Mouse (Mus musculus) cerebellum, postnatal 25 days (tissue): ENCODE measurements at regions not wholly inside any gene's neighbourhood (a gene's known extent, or its start where the extent isn't known, plus 50 kb on each side); places are given as distances from the start of the nearest gene placed in this dataset.

Source experiments
- DNase-seq, 2 experiments: peaks; one replicate each; pipeline ENCODE4 v3.0.0; 2021; ENCODE audit warnings: mixed read lengths in 2 of 2

DNA sequence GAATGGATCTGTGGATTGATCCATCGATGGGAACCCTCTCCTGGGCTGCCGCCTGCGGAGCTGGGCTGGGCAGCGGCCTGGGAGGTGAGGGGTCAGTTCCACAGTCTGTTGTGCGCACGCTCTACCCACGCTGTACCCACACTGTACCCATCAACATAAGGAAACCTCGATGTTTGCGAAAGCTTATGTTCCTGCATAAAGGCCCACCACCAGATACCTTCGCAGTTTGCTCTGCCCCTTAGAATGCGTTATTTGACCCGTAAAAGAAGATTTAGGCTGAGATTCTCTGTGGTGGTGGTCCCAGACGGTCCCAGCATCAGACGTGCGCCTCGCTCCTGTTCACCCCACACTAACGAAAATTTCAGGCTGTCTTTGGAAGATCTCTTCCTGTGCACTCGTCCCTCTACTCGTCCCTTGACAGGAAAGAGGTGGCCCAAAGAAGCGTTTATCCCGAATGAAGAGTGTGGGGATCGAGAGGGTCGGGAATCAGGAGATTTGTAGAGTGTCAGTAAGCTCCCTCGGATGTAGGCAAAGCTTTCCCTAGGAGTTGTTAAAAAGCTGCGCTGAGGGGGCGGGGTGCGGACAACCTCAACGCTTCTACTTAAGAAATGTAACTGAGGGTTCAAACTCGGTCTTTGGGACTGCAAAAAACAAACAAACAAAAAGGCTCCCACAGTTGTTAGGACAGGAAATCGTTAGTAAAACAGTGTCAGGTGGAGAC is 123.9 kb downstream of the Tmem161b start:
- DNase-seq = peak; percentile 65 to 70

DNA sequence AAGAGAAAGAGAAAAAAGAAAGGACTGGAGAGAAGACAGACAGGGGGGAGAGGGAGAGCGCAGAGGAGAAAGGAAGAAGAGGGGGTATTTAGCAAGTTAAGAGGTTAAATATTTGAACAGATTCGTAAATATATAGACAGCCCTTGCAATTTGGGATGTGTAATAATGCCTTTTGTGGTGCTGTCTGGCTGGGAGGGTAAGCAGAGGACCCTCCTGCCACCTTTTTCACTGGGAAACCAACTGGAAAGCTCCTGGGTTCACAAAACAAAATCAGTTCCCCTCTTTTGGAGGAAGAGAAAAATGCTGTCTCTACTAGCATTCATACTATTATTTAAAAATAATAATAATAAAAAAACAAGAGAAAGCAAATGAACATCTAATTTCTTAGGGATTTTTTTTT is 124.5 kb downstream of the Tmem161b start:
- peak; percentile 17 to 36 for DNase-seq

DNA sequence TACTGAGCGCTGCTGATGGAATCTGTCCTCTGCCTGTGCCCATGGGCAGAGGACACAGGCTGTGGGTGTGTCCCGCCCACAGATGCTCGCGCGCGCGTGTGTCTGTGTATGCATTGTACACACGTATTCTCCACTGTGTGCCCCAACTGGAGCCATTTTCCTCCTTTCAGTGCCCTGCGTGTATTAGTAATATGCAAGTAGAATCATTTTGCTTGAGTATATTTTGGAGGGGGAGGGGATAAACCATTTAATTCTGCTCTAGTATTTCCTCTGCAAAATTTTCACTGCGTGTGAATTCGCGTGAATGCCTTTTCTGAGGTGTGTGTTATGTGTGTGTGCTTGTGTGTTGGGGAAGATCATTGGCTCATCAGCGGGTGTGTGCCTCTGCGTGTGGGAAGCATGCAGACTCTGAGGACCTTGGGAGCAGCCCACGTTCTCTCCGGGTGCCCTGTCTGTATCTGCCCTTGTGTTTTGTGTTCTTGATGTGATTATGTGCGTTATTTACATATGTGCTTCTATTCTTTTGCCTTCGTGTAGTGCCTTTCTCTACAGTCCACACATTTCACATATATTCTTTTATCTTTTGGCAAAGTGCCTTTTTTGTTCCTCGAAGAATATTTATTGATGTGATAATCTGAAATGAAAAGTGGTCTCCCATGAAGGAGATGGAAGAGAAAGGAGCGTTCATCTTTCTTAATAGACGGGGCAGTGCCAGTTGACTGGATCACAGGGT is 125.3 kb downstream of the Tmem161b start:
- peak; percentile 75 to 81 for DNase-seq

DNA sequence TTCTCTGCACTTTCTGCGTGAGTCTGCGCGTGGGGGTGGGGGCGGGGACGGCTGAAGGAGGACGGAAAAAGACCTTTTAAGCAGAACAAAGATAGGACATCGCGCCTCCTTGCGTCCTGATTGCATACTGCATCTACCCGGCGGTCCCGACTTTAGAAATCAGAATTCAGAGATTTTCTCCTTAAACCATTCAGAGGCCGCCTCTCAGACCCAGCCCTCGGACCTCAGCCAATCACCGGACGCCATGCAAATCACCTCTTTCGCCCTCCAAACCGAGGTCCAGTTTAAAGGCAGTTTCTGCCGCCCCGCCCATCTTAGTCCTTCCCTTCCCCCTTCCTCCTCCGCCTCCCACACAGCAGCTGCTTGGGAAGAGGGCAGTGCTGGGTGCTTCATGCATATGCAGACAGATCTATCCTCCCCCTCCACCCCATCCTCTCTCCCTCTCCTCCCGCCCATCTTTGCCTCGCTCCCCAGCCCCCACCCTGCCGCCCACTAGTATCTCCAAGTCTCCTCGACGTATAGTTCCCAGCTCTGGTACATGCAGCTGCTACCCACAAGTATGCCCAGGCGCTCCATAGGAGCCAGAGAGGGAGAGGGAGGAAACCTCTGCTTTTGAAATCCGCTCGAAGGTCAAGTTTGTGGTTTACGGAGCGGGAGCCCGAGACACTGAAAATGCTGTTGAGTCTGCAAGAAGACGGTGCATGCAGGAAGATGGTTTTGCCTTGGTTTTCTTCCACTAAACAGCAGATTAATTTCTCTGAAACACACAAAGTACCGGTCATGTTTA is 126.0 kb downstream of the Tmem161b start:
- DNase-seq = peak; percentile 99 to 100

DNA sequence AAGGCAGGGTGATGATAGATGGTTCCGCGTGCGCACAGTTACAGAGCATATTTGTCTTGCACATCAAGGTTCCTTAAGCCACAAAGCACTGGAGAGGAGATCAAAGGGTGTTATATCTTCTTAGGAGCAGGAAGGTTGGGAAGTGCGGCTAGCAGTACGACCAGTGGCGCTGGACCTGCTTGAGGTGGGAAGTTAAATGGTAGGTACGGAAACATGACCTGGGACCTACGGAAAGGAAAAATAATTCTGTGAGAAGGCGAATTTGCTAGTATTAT is 126.5 kb downstream of the Tmem161b start:
- DNase-seq = peak in 1 of 2 experiments; percentile 60

DNA sequence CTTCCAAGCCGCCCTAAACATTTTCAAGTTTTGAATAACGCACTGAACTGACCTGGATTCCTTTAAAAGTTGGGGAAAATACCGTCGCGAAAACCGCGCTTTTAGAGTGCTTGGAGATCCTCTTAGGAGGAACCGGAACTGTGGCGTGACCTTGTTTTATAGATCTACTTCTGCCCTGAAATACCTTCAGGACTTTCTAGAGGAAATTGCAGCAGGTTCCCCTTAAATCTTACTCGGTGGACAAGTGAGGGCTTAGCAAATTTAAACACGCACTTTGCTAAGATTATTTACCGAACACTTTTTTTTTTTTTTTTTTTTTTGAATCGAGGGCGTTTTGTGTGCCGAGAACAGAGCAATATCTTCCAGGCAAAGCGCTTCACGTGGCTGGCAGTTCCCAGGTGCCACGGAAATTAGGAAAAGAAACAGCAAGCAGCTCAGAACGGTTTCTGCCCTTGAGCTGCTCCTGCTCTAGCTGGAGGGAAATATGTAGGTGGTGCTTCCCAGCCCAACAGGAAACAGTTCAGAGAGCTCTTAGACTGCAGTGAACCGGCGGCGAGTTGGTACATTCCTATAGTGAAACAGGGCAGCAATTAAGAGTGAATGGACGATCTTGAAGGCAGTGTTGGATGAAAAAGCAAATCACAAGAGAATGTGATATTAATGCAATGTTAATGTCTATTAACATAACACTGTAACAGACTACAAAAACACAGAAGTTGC is 127.1 kb downstream of the Tmem161b start:
- peak; percentile 80 to 85 for DNase-seq

DNA sequence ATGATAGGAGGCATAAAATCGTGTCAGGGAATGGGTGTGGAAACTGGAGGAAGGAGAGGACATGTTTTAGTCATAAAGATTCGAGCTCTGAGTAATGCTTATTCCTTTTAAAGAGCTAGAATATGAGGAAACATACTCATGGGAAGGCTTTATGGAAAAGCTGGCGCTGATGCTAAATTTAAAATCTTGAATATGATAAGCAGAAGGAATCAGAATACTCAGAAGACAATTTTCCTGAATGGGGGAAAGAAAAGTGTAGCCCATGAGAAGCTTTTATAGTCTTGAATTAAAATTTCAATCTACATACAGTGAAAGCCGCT is 127.6 kb downstream of the Tmem161b start:
- DNase-seq = no peak

DNA sequence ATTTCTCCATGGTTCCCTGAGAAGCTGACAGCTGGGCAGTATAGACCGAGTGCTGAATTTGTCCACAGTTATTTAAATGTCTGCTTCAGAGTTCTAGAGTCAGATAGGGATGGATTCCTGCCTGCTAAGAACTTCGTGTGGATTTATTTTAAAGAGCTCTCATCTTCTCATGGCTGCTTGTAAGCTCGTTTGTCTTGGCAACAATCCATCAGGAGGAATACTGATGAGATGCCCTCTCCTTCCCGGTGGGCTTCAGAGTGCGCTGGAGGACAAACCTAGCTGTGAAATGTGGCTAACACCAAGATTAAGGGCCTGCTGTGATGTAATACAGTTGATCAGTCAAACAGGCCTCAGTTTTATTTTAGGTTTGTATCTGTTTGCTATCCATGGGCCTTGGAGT is 128.7 kb downstream of the Tmem161b start:
- DNase-seq = no peak

DNA sequence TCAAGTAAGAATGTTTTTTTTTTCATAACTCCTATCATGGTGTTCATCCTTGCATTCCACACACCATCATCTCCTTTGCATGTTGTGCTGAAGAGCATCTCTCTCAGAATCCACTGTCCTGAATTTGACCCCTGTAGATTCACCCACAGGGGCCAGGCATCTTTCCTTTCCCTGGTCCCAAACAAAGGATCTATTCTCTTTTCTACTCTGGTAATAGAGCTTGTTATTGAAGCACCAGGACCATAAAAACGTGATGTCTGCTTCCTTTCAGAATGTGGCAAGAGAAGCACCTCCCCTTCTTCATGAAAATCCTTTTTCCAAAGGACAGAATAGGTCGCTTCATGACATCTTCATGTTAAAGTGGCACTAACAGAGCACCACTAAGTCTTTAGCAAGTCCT is 134.4 kb downstream of the Tmem161b start:
- DNase-seq = no peak

DNA sequence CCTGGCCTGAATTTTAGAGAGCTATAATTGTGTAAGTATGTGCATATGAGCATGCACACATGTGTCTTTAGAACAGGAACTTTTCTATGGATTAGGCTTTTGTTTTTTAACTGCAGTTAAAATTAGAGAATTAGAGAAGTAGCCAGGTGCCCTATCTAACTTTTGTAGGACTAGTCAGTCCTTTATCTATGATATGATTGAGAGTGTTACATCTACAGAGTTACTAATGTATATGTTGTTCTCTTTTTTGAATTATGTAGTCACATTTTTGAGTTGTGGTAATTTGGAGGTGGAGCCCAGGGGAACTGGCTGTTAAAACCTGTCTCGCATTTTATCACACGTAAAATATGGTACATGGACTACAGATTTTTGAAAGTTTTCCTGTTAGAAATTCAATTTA is 138.4 kb downstream of the Tmem161b start:
- no peak for DNase-seq

DNA sequence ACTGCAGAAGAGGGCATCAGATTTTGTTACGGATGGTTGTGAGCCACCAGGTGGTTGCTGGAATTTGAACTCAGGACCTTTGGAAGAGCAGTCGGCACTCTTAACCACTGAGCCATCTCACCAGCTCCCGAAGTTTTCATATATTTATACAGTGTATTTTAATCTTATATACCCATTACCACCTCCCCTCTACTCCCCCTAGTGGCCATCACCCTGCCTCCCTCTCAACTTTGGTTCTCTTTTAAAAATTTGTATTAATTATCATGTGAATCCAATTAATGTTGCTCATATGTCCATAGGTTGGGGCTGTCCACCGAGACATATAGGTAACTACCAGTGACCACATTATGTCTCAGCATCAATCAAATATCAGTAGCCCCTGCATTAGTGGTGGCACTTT is 142.0 kb downstream of the Tmem161b start:
- DNase-seq = no peak

DNA sequence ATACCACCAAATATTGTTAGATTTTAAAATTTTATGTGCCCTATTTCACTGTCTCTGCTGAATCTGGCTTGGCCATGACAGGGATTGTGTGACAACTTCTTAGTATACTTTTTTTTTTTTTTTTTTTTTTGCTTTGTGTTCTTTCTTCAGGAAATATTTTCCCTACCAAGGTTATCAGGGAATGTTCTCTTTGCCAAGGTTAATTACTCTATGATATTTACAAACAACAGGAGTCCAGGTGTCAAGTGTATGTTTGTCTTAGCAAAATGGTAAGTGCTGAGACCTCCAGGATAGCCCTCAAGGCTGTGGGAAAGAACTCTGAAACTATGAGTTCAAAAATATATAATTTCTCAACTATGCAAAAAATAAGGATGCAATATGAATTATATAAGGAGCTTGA is 143.4 kb downstream of the Tmem161b start:
- DNase-seq = no peak

DNA sequence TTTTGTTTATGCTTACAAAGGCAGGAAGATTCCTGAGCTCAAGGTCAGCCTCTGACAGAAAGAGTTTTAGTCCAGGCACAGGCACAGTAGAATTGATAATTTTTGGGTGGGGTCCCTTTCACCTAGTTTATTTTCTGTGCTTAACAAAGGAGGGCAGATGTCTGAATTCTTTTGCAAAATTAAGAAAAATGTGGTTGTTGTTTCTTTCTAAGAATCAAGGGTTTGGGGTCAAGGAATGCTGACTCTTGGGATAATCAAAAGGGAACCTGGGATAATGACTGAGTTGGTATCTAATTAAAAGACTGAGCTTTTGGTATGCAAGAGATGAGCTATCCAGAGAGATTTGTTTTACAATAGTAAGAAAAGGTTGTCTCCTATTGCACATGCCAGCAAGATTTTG is 143.9 kb downstream of the Tmem161b start:
- no peak for DNase-seq

DNA sequence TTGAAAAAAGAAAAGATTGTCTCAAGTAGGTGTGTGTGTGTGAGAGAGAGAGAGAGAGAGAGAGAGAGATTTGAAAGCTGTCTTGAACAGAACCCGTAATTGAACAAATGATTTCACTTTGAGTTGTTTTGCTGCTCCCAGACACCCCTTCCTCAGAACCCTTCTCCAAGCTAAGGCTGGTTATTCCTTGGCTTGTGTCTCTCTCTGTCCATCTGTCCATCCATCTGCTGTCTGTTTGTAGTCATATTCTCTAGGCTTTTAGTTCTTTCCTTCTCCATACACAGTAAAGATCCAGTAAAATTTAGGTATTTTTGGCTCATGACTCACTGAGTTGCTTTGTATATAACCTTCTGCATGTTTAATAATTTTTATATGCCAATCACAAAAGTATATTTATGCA is 144.7 kb downstream of the Tmem161b start:
- no peak for DNase-seq

DNA sequence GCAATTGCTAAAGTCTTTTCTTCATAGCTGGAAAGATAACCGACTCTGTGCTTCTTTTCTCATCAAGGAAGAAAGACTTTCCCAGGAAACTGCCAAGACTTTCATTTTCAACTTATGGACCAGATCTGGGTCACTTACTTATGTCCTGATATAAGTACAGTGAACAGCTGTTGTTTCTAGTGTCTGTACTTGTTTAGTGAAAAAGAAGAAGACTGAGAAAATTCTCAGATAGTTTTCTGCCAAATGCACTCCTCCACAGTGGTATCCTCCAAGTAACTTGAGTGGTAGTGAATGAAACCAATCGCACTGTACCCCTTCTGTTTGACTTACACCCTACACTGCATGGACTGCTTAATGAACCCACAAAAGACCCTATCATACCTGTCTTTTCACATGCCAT is 146.1 kb downstream of the Tmem161b start:
- no peak for DNase-seq

DNA sequence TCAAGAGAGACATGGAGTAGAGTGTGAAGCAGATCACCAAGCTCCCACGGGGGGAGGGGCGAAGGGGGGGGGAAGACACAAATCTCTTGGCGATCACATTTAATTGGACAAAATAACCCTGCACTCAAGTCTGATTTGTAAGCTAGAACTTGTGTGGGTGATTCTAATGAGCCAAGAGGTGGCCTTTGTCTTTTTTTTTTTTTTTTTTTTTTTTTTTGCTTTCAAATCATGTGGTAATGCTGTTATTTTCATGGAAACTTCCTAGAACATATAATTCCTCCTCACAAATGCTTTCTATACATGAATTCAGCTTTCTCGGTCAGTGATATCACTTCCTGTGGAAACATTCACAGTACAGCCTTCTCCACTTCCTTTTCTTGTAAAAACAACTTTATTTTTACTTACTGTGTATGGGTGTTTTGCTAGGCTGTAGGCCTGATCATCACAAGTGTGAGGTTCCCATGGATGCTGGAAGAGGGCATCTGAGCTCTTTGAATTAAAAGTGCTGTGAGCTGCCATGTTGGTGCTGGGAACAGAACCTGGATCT is 152.7 kb downstream of the Tmem161b start:
- no peak for DNase-seq

DNA sequence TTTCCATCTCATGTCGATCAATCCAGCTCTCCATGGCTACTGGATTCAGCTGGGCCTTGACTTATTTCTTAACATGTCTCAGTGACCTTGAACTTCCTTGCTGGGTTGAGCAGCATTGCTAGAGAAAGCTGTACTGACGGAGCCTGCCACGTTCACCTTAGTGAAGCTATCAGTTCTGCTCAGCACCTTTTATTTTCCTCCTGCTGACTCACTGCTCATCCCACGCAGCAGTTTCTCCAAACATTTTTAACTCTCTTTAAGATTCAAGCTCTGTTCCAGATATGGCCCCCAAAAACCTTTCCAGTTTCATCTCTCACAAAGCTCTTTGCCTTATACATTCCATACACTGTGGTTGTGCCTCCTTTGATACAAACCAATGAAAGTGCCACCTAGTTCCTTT is 153.8 kb downstream of the Tmem161b start:
- no peak for DNase-seq

DNA sequence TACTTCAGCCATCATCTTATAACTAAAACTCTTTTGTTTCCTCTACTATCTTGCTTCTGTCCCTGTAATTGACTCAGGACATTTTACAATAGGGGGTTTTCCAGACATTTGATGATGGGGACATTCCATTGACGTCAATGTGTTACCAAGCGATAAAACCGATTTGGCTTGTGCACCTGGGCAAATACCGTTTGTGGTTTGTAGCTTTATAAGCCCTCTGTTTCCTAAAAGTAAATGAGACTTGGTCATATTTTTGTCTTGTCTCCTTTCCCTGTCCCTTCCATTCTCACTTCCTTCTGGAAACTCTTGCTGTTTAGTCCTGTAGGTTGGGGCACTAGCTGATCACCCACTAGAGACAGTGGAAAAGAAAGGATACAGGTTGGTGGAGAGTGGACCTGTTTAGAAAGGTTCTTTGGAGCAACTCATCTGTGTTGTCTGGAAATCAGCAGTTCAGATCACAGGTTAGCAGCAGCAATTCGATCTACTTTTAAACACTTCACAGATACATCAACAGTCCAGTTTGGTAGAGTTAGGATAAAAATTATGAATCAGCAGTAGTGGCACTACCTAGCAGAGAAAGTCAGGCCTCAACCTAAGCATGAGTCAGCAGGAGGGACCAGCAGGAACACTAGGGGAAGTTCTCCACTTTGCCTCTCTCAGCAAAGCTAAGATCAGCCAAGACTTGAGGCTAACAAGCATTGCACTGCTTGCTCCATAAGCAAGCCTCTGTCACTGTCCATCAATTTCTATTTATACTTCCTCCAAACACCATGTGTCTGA is 156.6 kb downstream of the Tmem161b start:
- DNase-seq = no peak

DNA sequence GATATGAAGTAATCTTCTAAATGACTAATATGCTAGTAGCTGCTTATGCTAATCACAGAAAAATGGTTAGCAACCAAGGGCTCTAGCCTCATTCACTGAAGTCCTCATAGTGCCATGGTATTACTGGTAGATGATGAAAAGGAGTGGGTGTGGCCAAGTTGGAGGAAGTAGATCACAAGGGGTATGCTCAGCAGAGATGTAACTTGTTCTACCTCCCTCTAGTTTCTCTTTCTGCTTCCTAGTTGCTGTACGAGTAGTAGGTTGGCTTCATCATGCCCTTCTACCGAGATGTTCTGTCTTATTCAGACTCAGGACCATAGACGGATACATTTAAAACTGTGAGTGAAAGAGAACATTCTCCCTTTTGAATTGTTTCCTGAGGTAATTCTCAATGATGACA is 169.5 kb downstream of the Tmem161b start:
- DNase-seq = no peak

DNA sequence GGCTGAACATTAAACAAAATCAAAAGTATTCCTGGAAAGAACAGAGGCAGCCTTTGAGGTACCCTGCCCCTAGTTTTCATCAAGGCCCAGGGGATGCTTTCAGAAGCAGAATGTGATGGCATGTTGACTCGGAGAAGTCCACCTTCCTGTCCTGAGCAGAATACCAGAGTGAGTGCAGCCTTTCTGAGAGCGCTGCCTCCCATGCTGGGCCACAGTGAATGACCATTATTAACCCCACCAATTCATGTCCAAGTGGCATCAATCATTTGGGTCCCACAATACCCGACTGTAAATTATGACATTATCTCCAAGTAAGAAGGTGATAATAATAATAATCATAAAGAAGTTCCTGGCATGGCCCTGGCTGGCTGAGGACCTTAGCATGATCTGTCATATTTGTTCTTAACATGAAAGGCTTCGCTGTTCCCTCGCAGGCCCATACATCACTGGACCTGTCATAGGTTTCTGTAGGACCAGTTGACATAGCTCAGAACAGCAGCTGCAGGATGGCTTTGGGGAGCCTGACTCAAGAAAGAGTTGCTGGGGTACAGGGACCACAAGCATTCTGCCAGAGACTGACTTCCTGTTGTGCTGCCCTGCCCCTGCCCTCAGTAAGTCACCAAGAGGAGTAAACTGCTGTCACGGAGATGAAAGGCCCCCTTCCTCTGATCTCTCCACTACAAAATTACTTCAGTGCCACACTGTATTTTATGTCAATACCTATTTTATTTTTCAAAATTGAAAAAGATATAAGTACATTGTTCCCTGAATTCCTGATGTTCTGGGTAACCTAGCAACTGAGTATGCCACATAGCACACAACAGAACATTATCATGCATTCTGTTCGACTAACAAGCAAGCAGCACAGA is 176.6 kb downstream of the Tmem161b start:
- DNase-seq = no peak
